Mouse (Mus musculus) hindbrain, embryonic 13.5 days (tissue): ENCODE data around the gene Pcyox1. TPM values are rescaled to one million over a fixed set of nuclear protein-coding genes. Genes with fewer than 3 reads are reported as not detected.

Experiments used
- ATAC-seq: fragments of 200-750 bp; cut with Nextera tagmentation; 2 replicates; pipeline ENCODE4 v1.8.0; 2017; ENCODE audit warnings: moderate TSS enrichment; ENCODE audit not compliant: low FRiP score
- H3K27ac ChIP-seq: fragments of 300-500 bp; sonication (generic); 2 replicates; pipeline ENCODE4 v1.5.1; 2015; ENCODE audit warnings: inconsistent platforms, mild to moderate bottlenecking, moderate library complexity
- H3K27me3 ChIP-seq: fragments of 300-500 bp; sonication (generic); 2 replicates; pipeline ENCODE4 v1.6.1; 2015; ENCODE audit warnings: mild to moderate bottlenecking, inconsistent platforms
- H3K36me3 ChIP-seq: fragments of 300-500 bp; sonication (generic); 2 replicates; pipeline ENCODE4 v1.6.1; 2015; ENCODE audit warnings: mild to moderate bottlenecking, inconsistent platforms
- H3K4me1 ChIP-seq: fragments of 300-500 bp; sonication (generic); replicated peaks from 2 replicates; pipeline ENCODE4 v1.6.1; 2015; ENCODE audit warnings: inconsistent platforms
- H3K4me2 ChIP-seq: fragments of 300-500 bp; sonication (generic); 2 replicates; pipeline ENCODE4 v1.6.1; 2015; ENCODE audit warnings: inconsistent platforms, mild to moderate bottlenecking, moderate library complexity
- H3K4me3 ChIP-seq: fragments of 300-500 bp; sonication (generic); 2 replicates; pipeline ENCODE4 v1.5.1; 2015; ENCODE audit warnings: mild to moderate bottlenecking, inconsistent platforms
- H3K9ac ChIP-seq: fragments of 300-500 bp; sonication (generic); 2 replicates; pipeline ENCODE4 v1.6.1; 2015; ENCODE audit warnings: mild to moderate bottlenecking, inconsistent platforms
- H3K9me3 ChIP-seq: fragments of 300-500 bp; sonication (generic); 2 replicates; pipeline ENCODE4 v1.6.1; 2016; ENCODE audit warnings: inconsistent platforms
- WGBS: fragments of 180-500 bp; shearing (Covaris S2); methylation state at CpG from one replicate; pipeline ENCODE4 v1.1.7; 2015; 5-methylcytosine and 5-hydroxymethylcytosine counted together
- polyA plus RNA-seq: library from polyadenylated mRNA; unstranded; fragments of >200 nt; fragmentation: Nextera tagmentation; extraction: Ambion mirVana; gene quantifications from 2 replicates; pipeline ENCODE4 v1.2.1, GENCODE M21; 2015

Pcyox1 gene
- polyA plus RNA-seq, 1 experiment from 2014 or later = 110 TPM

DNA sequence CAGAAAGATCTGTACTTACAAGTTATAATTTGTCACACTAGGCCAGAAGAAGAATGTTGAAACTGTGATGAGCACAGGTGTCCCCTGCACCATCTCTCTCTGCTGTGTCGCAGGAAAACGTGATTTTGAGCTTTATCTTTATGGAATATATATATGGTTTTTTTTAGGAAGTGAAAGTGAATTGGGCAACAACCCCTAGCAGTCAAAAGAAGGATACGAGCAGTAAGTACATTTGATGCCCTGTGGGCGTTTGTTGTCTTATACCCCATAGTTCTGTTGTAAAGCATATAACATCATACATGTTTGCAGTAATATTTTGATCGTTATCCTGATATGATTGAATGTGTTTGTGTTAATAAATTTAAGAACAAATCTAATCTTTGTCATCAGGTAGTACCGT, 21.8 kb upstream of the Pcyox1 start:
- 94% methylated on average over 6 of the region's 6 CpGs for WGBS
- H3K36me3 ChIP-seq = peaks cover 78% of the 10 kb centered on the region
- ATAC-seq = no peak
- H3K4me2 ChIP-seq = no peak overlapping the region
- no peaks in the 10 kb centered on the region for H3K9me3 ChIP-seq
- H3K9ac ChIP-seq = no peak overlapping the region
- no peak overlapping the region for H3K4me3 ChIP-seq
- no peaks in the 10 kb centered on the region for H3K4me1 ChIP-seq
- H3K27me3 ChIP-seq = no peaks in the 10 kb centered on the region
- no peak overlapping the region for H3K27ac ChIP-seq

- Histone ChIP-seq H3K27ac (no peak overlapping the region), H3K4me1 (peaks cover 38% of the 10 kb centered on the region), H3K4me3 (peak overlapping the region; percentile 83), H3K9ac (0 out of 2 replicates have a peak overlapping the region, but pooled peaks have one; percentile 46), H3K4me2 (peak overlapping the region; percentile 81), H3K36me3 (peaks cover 3% of the 10 kb centered on the region; the same call in 1 of the 2 replicates), H3K9me3 (no peaks in the 10 kb centered on the region), H3K27me3 (no peaks in the 10 kb centered on the region)
- no peak for ATAC-seq
Observed at GRCm38 (mm10) chr6:86406306-86406705, 9.4 kb upstream of the Pcyox1 start.

GRCm38 (mm10) chr6:86404996-86405395, 8.0 kb upstream of the Pcyox1 start:
- H3K4me3 ChIP-seq = peak overlapping the region; percentile 83
- H3K9me3 ChIP-seq = no peaks in the 10 kb centered on the region
- no peak for ATAC-seq
- under 1% methylated on average over 11 of the region's 11 CpGs for WGBS
- H3K4me1 ChIP-seq = peaks cover 36% of the 10 kb centered on the region
- H3K9ac ChIP-seq = peak overlapping the region; percentile 99
- H3K27me3 ChIP-seq = no peaks in the 10 kb centered on the region
- peak overlapping the region; percentile 100 for H3K27ac ChIP-seq
- H3K4me2 ChIP-seq = peak overlapping the region; percentile 81
- peaks cover 3% of the 10 kb centered on the region; the same call in 1 of the 2 replicates for H3K36me3 ChIP-seq

DNA sequence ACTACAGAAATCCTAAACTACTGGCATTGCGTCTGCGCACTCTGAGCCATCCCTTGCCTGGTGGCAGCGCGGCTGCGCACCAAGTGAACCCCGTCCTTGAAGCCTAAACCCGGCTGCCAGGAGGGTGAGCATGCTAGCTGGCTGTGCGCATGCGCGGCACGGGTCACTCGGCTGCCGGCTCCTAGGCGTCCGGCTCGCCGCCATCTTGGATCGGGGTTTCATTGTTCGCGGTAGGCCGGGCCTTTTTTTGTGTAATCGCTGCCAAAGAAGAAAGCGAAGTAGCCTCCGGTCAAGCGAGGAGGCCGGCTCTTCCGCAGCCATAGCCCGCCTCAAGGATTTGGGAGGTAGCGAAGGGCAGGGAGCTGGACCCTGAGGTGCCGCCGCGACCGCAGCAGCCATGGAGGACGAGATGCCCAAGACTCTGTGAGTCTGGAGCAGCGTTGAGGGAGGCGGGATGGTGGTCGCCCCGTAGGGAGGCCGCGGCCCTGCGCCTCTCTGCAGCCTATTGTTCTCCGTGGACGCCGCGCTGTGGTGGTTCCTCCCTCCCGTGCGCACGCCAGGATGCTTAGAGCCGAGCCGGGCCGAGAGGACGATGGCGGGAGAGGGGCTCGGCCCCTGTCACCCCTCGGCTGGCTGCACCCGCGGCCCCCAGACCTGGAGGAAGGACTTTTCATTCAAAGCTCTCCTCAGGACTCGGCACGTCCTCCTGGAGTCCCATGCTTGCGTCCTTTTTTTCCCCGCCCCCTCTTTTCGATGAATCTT, 7.3 kb upstream of the Pcyox1 start, which contains the start of gene Tia1:
TSS of gene Tia1 (plus strand) at position 120 of the 762 bp plus-strand sequence.
- peak; percentile 97 for ATAC-seq
- H3K27ac ChIP-seq = peak within 1 kb of the TSS; percentile 100
- peak within 1 kb of the TSS; percentile 83 for H3K4me3 ChIP-seq
- peak within 1 kb of the TSS; percentile 81 for H3K4me2 ChIP-seq
- no peaks in the 10 kb centered on the region for H3K27me3 ChIP-seq
- peaks cover 3% of the 10 kb centered on the region; the same call in 1 of the 2 replicates for H3K36me3 ChIP-seq
- under 1% methylated on average over 62 of the region's 62 CpGs for WGBS
- H3K4me1 ChIP-seq = peaks cover 30% of the 10 kb centered on the region
- peak within 1 kb of the TSS; percentile 99 for H3K9ac ChIP-seq
- H3K9me3 ChIP-seq = no peaks in the 10 kb centered on the region

DNA sequence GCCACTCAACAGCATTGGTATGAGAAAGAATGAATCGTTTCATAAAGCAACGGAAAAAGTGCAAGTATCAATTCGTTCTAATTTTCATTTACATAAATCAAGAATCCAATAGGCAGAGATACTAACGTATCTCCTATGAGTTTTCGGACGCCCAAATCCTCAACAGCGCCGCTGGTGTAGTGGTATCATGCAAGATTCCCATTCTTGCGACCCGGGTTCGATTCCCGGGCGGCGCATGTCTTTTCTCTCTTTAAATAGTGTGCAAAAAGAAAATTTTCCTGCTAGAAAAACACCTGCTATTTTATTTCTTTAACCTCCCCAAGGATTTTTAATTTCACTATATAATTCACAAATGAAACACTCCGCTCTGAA, 6.8 kb upstream of the Pcyox1 start:
- ATAC-seq = peak; percentile 81
- Histone ChIP-seq H3K9ac (peak overlapping the region; percentile 99), H3K36me3 (peaks cover 3% of the 10 kb centered on the region; the same call in 1 of the 2 replicates), H3K9me3 (no peaks in the 10 kb centered on the region), H3K4me1 (peaks cover 29% of the 10 kb centered on the region), H3K4me3 (peak overlapping the region; percentile 83), H3K27ac (peak overlapping the region; percentile 100), H3K27me3 (no peaks in the 10 kb centered on the region; the same call in 1 of the 2 replicates), H3K4me2 (peak overlapping the region; percentile 81)
- under 1% methylated on average over 15 of the region's 15 CpGs for WGBS

- Histone ChIP-seq H3K27ac (no peak overlapping the region), H3K27me3 (no peaks in the 10 kb centered on the region; the same call in 1 of the 2 replicates), H3K36me3 (peaks cover 3% of the 10 kb centered on the region; the same call in 1 of the 2 replicates), H3K9ac (no peak overlapping the region), H3K4me3 (peak overlapping the region; percentile 83), H3K9me3 (no peaks in the 10 kb centered on the region), H3K4me1 (peaks cover 28% of the 10 kb centered on the region), H3K4me2 (peak overlapping the region; percentile 81)
- WGBS = 40% methylated on average over 12 of the region's 12 CpGs
- ATAC-seq = no peak
Observed at GRCm38 (mm10) chr6:86402681-86403607, 6.0 kb upstream of the Pcyox1 start.

GRCm38 (mm10) chr6:86400972-86401371, 4.0 kb upstream of the Pcyox1 start:
- Histone ChIP-seq H3K4me1 (peaks cover 17% of the 10 kb centered on the region), H3K36me3 (no peaks in the 10 kb centered on the region), H3K4me2 (peak overlapping the region; percentile 45), H3K9me3 (no peaks in the 10 kb centered on the region), H3K9ac (no peak overlapping the region), H3K27ac (no peak overlapping the region), H3K27me3 (no peaks in the 10 kb centered on the region; the same call in 1 of the 2 replicates), H3K4me3 (peak overlapping the region; percentile 14; the same call in 1 of the 2 replicates)
- 12% methylated on average over 9 of the region's 9 CpGs for WGBS
- ATAC-seq = no peak

DNA sequence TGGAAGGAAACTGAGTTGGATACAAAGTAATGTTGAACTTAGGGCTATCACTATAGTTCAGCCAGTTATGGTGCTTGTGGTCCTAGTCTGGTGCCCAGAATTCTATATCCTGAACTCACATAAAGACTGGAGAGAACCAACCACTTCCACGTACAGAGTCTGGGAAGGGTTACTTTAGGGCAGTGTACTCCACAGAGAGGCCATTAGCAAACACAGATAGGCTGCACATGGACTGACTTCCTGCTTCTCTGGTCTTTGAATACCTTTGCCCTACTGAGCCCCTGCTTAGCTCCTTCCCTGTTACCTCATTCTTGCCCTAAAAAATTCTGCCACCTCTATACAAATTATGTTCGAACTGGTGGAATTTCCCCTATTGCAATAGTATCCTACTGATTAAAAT, 3.0 kb upstream of the Pcyox1 start:
- no peak for ATAC-seq
- 93% methylated on average over 2 of the region's 2 CpGs for WGBS
- Histone ChIP-seq H3K4me2 (no peak overlapping the region), H3K9ac (no peak overlapping the region), H3K36me3 (no peaks in the 10 kb centered on the region), H3K4me1 (peaks cover 24% of the 10 kb centered on the region), H3K9me3 (no peaks in the 10 kb centered on the region), H3K27me3 (no peaks in the 10 kb centered on the region; the same call in 1 of the 2 replicates), H3K4me3 (no peak overlapping the region), H3K27ac (no peak overlapping the region)

- Histone ChIP-seq H3K27me3 (no peaks in the 10 kb centered on the region; the same call in 1 of the 2 replicates), H3K4me3 (no peak overlapping the region), H3K9ac (no peak overlapping the region), H3K4me2 (no peak overlapping the region), H3K4me1 (peaks cover 34% of the 10 kb centered on the region), H3K27ac (no peak overlapping the region), H3K9me3 (no peaks in the 10 kb centered on the region), H3K36me3 (peaks cover 4% of the 10 kb centered on the region)
- no peak for ATAC-seq
- 74% methylated on average over 2 of the region's 2 CpGs for WGBS
Observed at GRCm38 (mm10) chr6:86398986-86399385, 2.0 kb upstream of the Pcyox1 start.

DNA sequence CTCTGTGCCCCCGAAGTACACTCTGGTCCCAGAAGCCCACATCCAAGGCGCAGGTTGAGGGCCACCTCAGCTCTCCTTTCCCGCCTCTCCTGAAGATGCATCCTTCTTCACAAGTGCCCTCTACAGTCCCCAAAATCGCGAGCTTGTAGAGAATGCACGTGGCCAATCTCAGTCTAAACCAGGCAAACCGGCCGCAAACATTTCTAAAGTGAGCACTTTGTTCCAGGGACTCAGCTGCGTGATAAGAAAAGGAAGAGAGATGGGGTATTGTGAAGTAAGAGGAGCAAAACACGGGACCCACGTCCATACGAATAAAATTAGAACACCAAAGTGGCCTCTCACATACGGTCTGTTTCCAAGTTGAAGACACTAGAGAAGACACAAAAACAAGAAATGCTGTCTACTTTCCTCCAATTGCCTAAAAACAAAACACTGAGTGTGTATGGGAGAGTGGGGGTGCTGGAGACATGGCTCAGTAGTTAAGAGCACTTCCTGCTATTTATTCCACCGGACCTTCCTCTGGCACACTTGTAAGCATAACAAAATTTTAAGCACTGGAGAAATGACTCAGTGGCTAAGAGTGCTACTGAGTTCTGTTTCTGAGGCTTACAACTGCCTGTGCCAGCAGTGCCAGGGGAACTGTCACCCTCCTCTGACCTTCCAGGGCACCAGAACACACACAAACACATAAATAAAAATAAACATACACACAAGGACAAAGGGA, 465 bp upstream of the Pcyox1 start:
- Histone ChIP-seq H3K27ac (peak overlapping the region; percentile 95), H3K36me3 (peaks cover 17% of the 10 kb centered on the region)

GRCm38 (mm10) chr6:86395969-86396368, 985 bp downstream of the Pcyox1 start:
- WGBS = 14% methylated on average over 10 of the region's 10 CpGs
- H3K4me2 ChIP-seq = peak overlapping the region; percentile 74
- H3K9ac ChIP-seq = peak overlapping the region; percentile 96
- H3K36me3 ChIP-seq = peaks cover 31% of the 10 kb centered on the region
- H3K27ac ChIP-seq = peak overlapping the region; percentile 95
- H3K27me3 ChIP-seq = no peaks in the 10 kb centered on the region; the same call in 1 of the 2 replicates
- ATAC-seq = peak; percentile 0; the same call in 1 of the 2 replicates
- H3K4me1 ChIP-seq = peaks cover 39% of the 10 kb centered on the region
- peak overlapping the region; percentile 97 for H3K4me3 ChIP-seq
- H3K9me3 ChIP-seq = no peaks in the 10 kb centered on the region

More for the DNA sequence above, 465 bp upstream of the Pcyox1 start:
- H3K4me2 ChIP-seq = peak overlapping the region; percentile 74
- peak overlapping the region; percentile 96 for H3K9ac ChIP-seq
- peak overlapping the region; percentile 97 for H3K4me3 ChIP-seq
- peaks cover 39% of the 10 kb centered on the region for H3K4me1 ChIP-seq
- no peak for ATAC-seq
- no peaks in the 10 kb centered on the region for H3K9me3 ChIP-seq
- H3K27me3 ChIP-seq = no peaks in the 10 kb centered on the region; the same call in 1 of the 2 replicates
- WGBS = 8% methylated on average over 14 of the region's 14 CpGs
